Mouse (Mus musculus) ES-E14 (cell line): ENCODE measurements at regions not wholly inside any gene's neighbourhood (a gene's known extent, or its start where the extent isn't known, plus 50 kb on each side); places are given as distances from the start of the nearest gene placed in this dataset.

Experiments
- DNase-seq: peaks from one replicate; pipeline ENCODE4 v3.0.0-alpha.2; 2013; ENCODE audit warnings: low read depth, low spot score
- H3K27ac ChIP-seq: 2 replicates; pipeline ENCODE4 v1.5.1; 2012; ENCODE audit warnings: low read depth, mild to moderate bottlenecking, low read length, moderate library complexity, mixed read lengths; ENCODE audit not compliant: poor library complexity, insufficient read depth, severe bottlenecking
- H3K36me3 ChIP-seq: 2 replicates; pipeline ENCODE4 v1.6.1; 2012; ENCODE audit warnings: mild to moderate bottlenecking, low read length, moderate library complexity, mixed read lengths; ENCODE audit not compliant: control insufficient read depth, poor library complexity, insufficient read depth, severe bottlenecking
- H3K4me1 ChIP-seq, 2 experiments: fragments of 150-350 bp in 1 of 2; sonication (generic) in 1 of 2; 2 replicates each; pipeline ENCODE4 v1.6.1; 2012; ENCODE audit warnings: low read length in 2 of 2, mild to moderate bottlenecking in 1 of 2, mixed read lengths in 1 of 2; ENCODE audit not compliant: control insufficient read depth in 2 of 2, insufficient read depth in 2 of 2, poor library complexity in 1 of 2
- H3K4me3 ChIP-seq, 2 experiments: fragments of 150-350 bp in 1 of 2; sonication (generic) in 1 of 2; 2 replicates each; pipeline ENCODE4 v1.5.1; 2012; ENCODE audit warnings: low read length in 2 of 2, low read depth in 1 of 2, mild to moderate bottlenecking in 1 of 2, mixed read lengths in 1 of 2; ENCODE audit not compliant: insufficient read depth in 1 of 2, poor library complexity in 1 of 2, severe bottlenecking in 1 of 2
- H3K9ac ChIP-seq: 2 replicates; pipeline ENCODE4 v1.6.1; 2012; ENCODE audit warnings: low read depth, mild to moderate bottlenecking, low read length, mixed read lengths; ENCODE audit not compliant: poor library complexity, insufficient read depth, severe bottlenecking
- H3K9me3 ChIP-seq: fragments of 150-350 bp; sonication (generic); 2 replicates; pipeline ENCODE4 v1.6.1; 2012; ENCODE audit warnings: low read depth, mild to moderate bottlenecking, low read length; ENCODE audit not compliant: control insufficient read depth, insufficient read depth
- CHD2 ChIP-seq: IDR thresholded peaks from 2 replicates; pipeline ENCODE4 v1.6.1; 2014; ENCODE audit warnings: mild to moderate bottlenecking, low read depth, low read length, inconsistent platforms
- HCFC1 ChIP-seq: IDR thresholded peaks from 2 replicates; pipeline ENCODE4 v1.6.1; 2012; ENCODE audit warnings: low read length, inconsistent platforms, borderline replicate concordance; ENCODE audit not compliant: insufficient read depth
- MAFK ChIP-seq: IDR thresholded peaks from 2 replicates; pipeline ENCODE4 v1.6.1; 2014; ENCODE audit warnings: mild to moderate bottlenecking, low read depth, low read length, inconsistent platforms; ENCODE audit not compliant: insufficient read depth
- ZC3H11A ChIP-seq: IDR thresholded peaks from 2 replicates; pipeline ENCODE4 v1.6.1; 2012; ENCODE audit warnings: low read depth, mild to moderate bottlenecking, inconsistent platforms, low read length, borderline replicate concordance
- ZNF384 ChIP-seq: IDR thresholded peaks from 2 replicates; pipeline ENCODE4 v1.6.1; 2012; ENCODE audit warnings: low read depth, low read length, inconsistent platforms
- in situ Hi-C, 2 experiments: fragments of 600-800 bp; cut with MboI; formaldehyde crosslinking; loops; one replicate each; pipeline ENCODE4 v1.15.1; 2025; ENCODE audit warnings: low sequenced_read_pairs in 2 of 2, inconsistent platforms in 1 of 2; ENCODE audit not compliant: unreplicated experiment in 2 of 2

DNA sequence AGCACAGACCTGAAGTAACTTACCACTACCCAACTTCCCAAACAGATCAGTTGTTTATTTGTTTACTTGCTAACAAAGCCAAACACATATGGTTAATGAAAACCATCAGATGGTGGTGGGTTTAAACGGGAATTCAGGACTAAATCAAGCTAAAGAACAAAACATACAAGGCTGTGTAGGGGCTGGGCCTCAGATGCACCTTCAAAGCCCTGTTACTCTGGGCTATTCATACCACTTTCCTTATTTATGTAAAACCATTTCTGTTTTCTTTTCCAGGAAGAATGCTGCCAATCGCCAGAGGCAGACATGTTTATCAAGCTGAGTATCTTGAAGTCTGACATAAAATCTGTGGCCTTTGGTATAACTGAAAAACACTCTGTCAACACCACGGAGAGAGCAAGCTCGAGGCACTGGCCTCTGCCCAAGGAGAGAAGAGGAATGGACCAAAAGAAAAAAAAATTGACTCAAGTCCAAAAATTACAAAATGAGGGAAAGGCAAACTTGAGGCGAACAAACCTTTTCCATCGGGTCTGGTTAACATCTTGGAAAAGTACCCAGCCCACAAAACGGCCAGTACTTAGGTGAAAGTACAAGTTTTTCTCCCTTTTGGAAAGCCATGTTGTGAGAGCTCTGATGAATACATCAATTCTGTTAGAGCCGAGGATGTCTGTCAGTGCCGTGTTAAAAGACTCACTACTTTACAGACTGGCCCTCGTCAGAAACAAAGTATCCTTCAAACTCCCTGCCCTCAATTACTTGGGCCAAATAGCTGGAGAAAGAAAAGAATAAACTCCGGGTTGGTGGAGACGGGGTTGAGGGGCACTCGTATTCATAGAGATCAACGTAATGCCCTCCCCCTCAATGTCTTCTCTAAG, 270.0 kb upstream of the Nfe2l3 start:
- no peak for TF ChIP-seq ZNF384
- no peak for TF ChIP-seq HCFC1
- no peak for TF ChIP-seq CHD2
- no peak for TF ChIP-seq MAFK
- TF ChIP-seq ZC3H11A: no peak
- no peak overlapping the region for H3K9ac ChIP-seq
- no peak overlapping the region for H3K27ac ChIP-seq
- in situ Hi-C loops: loop anchor here (5.0 to 25.0 kb wide), 4 partner anchors 218 to 488 kb away; no protein-coding TSS in a partner anchor
- no peaks in the 10 kb centered on the region for H3K9me3 ChIP-seq
- no peaks in the 10 kb centered on the region for H3K4me1 ChIP-seq
- no peak for DNase-seq
- no peak overlapping the region for H3K4me3 ChIP-seq
- H3K36me3 ChIP-seq: no peaks in the 10 kb centered on the region

DNA sequence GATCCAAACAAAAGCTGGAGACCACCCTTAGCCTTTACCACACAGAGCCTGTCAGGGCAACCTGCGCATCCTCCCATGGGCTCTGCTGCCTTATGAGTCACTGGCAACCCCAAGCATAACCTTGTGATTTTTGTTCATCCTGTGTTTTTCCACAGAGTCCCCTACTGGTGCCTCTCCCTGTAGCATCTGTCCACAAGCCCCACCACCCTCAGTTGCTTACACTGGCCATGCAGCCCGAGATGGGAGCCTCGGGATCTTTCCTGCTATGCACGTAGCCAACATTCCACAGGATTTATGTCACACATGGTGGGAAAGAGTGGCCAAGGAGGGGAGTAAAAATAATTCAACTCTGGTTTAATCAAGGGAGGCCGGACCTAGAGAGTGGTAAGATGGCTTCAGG, 269.2 kb upstream of the Nfe2l3 start:
- Histone ChIP-seq H3K4me3 (no peak overlapping the region), H3K36me3 (no peaks in the 10 kb centered on the region), H3K9me3 (no peaks in the 10 kb centered on the region), H3K9ac (no peak overlapping the region), H3K4me1 (no peaks in the 10 kb centered on the region), H3K27ac (no peak overlapping the region)
- in situ Hi-C loops: loop anchor here (5.0 to 25.0 kb wide), 4 partner anchors 218 to 488 kb away; no protein-coding TSS in a partner anchor
- TF ChIP-seq CHD2: no peak
- TF ChIP-seq MAFK: no peak
- TF ChIP-seq HCFC1: no peak
- no peak for TF ChIP-seq ZC3H11A
- no peak for TF ChIP-seq ZNF384
- DNase-seq: no peak

DNA sequence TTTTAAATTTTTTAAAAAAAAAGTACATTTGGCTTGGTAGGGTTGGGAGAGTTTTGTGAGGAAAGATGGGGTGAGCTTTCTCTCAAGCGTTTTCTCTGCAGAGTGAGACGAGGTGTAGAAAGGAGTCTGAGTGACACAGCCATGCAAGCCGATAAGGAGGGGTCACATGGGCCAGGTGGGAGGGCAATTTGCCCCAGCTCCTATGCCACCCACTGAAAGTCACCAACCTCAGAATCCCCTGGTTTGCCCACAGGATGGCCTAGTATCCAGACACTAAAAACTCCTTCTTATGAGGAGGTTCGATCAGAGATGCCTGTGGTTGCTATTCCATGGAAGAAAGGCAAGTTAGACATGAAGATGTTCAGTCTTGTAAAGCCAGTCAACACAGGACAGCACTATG, 268.6 kb upstream of the Nfe2l3 start:
- Histone ChIP-seq H3K36me3 (no peaks in the 10 kb centered on the region), H3K4me3 (no peak overlapping the region), H3K4me1 (no peaks in the 10 kb centered on the region), H3K27ac (no peak overlapping the region), H3K9me3 (no peaks in the 10 kb centered on the region), H3K9ac (no peak overlapping the region)
- DNase-seq: no peak
- in situ Hi-C loops: loop anchor here (5.0 to 25.0 kb wide), 4 partner anchors 219 to 489 kb away; no protein-coding TSS in a partner anchor
- TF ChIP-seq ZC3H11A (no peak), CHD2 (no peak), ZNF384 (no peak), MAFK (no peak), HCFC1 (no peak)

GRCm38 (mm10) chr6:51167028-51167427, 265.4 kb upstream of the Nfe2l3 start:
- Histone ChIP-seq H3K9ac (no peak overlapping the region), H3K36me3 (no peaks in the 10 kb centered on the region), H3K9me3 (no peaks in the 10 kb centered on the region), H3K27ac (no peak overlapping the region), H3K4me1 (peaks cover 0 to 4% of the 10 kb centered on the region in 2 experiments; a peak in 1 of 4 replicates), H3K4me3 (no peak overlapping the region)
- in situ Hi-C loops: loop anchor here (10.0 to 25.0 kb wide), 3 partner anchors 222 to 492 kb away; no protein-coding TSS in a partner anchor
- DNase-seq: no peak
- TF ChIP-seq MAFK (no peak), ZNF384 (no peak), CHD2 (no peak), ZC3H11A (no peak), HCFC1 (no peak)
